Comparison of ENCODE assay signal across 14 mouse cellular contexts in the genomic region with DNA sequence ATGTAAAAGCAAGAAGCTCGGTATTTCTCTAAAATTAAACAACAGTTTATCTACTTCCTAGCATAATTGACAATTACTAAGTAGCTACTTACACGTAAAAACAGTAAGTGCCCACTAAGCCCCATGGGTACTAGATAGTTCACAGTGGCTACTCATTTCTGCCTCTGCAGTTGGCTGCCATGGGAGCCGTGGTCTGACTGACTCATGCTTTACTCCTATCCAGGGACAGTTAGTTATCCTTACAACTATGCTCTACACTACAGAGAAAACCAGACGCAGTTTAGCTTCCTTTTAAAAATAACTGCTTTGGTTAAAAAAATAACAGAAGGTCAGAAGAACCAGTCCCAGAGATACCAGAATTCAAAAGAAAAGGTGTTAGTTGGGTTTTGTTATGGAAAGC. TPM values are rescaled to one million over a fixed set of nuclear protein-coding genes. Genes with fewer than 3 reads are reported as not detected.
A peak's percentile ranks its signal among the peaks of the same experiment; 100 is the strongest.
DNase-seq lines count a peak whose midpoint lies in the region; ATAC-seq and TF ChIP-seq lines count a peak whose summit lies in the region.
"Had no signal": no experiment of that assay in that cellular context is flagged by ENCODE, and none has a peak within 500 bp of the region (broad histone marks: within the 10 kb centered on the region; RNA-seq: fewer than 3 reads in every experiment).

No protein-coding gene starts in this region.

- TF ChIP-seq EP300 in CH12.LX (IDR thresholded peaks at IDR 0.05; ENCODE audit: low read length): no peak

- peak overlapping the region; percentile 43; the same call in 1 of the 2 replicates for H3K27ac ChIP-seq in layer of hippocampus, adult 2 months
- no peak overlapping the region for H3K27ac ChIP-seq in CH12.LX (ENCODE audit: insufficient read depth, low read depth)
- H3K27ac ChIP-seq: embryonic facial prominence, embryonic 13.5 days; embryonic facial prominence, embryonic 15.5 days; forebrain, embryonic 13.5 days; forebrain, embryonic 15.5 days had no signal

- H3K9me3 ChIP-seq in CH12.LX (replicated peaks; ENCODE audit: low read length): no peaks in the 10 kb centered on the region
- H3K9me3 ChIP-seq: embryonic facial prominence, embryonic 13.5 days; embryonic facial prominence, embryonic 15.5 days; forebrain, embryonic 13.5 days; forebrain, embryonic 15.5 days had no signal

- CTCF ChIA-PET in Patski (lab: Charles Lee): interaction anchor here (0.9 to 2.7 kb wide), 9 partner anchors 10 to 395 kb away, joined by 3 to 11 read pairs (median 3); no protein-coding TSS in a partner anchor

- no peak for TF ChIP-seq POLR2A in CH12.LX (IDR thresholded peaks at IDR 0.05; ENCODE audit: low read depth, low read length)

- H3K36me3 ChIP-seq in CH12.LX (replicated peaks in 1 of 2; ENCODE audit: control insufficient read depth in 1 of 2, insufficient read depth in 1 of 2, low read length in 1 of 2): peaks cover 0 to 11% of the 10 kb centered on the region in 2 experiments

- peak; percentile 75 for ATAC-seq in Patski

- H3K4me3 ChIP-seq in layer of hippocampus, adult 2 months: no peak overlapping the region
- no peak overlapping the region for H3K4me3 ChIP-seq in CH12.LX (replicated peaks in 1 of 3; ENCODE audit: low read depth in 2 of 3, low read length in 2 of 3, poor library complexity in 1 of 3)
- H3K4me3 ChIP-seq: embryonic facial prominence, embryonic 13.5 days; embryonic facial prominence, embryonic 15.5 days; forebrain, embryonic 13.5 days; forebrain, embryonic 15.5 days had no signal

- in situ Hi-C loops in CH12.LX (cut with MboI; ENCODE audit: low pct_ligation_motif_present, low pct_unique_long_range_greater_than_20kb, low sequenced_read_pairs) (no loop called here), Patski (cut with MboI; ENCODE audit: low pct_unique_long_range_greater_than_20kb) (no loop called here)

- no peak overlapping the region for H3K9ac ChIP-seq in CH12.LX (ENCODE audit: insufficient read depth, low read depth)
- H3K9ac ChIP-seq: embryonic facial prominence, embryonic 13.5 days; embryonic facial prominence, embryonic 15.5 days; forebrain, embryonic 13.5 days; forebrain, embryonic 15.5 days; forebrain, postnatal 0 days had no signal

- H3K4me2 ChIP-seq in CH12.LX (ENCODE audit: insufficient read depth, low read depth, poor library complexity, severe bottlenecking): no peak overlapping the region
- H3K4me2 ChIP-seq: embryonic facial prominence, embryonic 13.5 days; embryonic facial prominence, embryonic 15.5 days; forebrain, embryonic 13.5 days; forebrain, embryonic 15.5 days had no signal

- no peak for TF ChIP-seq RAD21 in CH12.LX (IDR thresholded peaks at IDR 0.05; ENCODE audit: low read depth, low read length)

- no peak for TF ChIP-seq CTCF in layer of hippocampus, adult 2 months (conservative IDR thresholded peaks at IDR 0.05)
- TF ChIP-seq CTCF in CH12.LX (conservative IDR thresholded peaks at IDR 0.05 in 1 of 2, IDR thresholded peaks at IDR 0.05 in 1 of 2; ENCODE audit: low read depth in 2 of 2, low read length in 2 of 2): no peak
- no peak for TF ChIP-seq CTCF in Patski (IDR thresholded peaks at IDR 0.05)

- peaks cover 0 to 21% of the 10 kb centered on the region in 2 experiments; a peak in 3 of 4 replicates for H3K4me1 ChIP-seq in CH12.LX (ENCODE audit: control insufficient read depth in 1 of 2, insufficient read depth in 2 of 2)
- H3K4me1 ChIP-seq: embryonic facial prominence, embryonic 13.5 days; embryonic facial prominence, embryonic 15.5 days; forebrain, embryonic 13.5 days; forebrain, embryonic 15.5 days had no signal

- no peak for DNase-seq in layer of hippocampus, adult 2 months (ENCODE audit: low spot score in 2 of 2)
- DNase-seq in layer of hippocampus, postnatal 14 days (ENCODE audit: low spot score in 2 of 2): no peak
- DNase-seq in CH12.LX (ENCODE audit: extremely low read depth) (peak; percentile 12), Patski (ENCODE audit: low read depth, low spot score) (no peak)
- DNase-seq in urinary bladder, postnatal 25 days (ENCODE audit: low spot score): no peak
- no peak for DNase-seq in urinary bladder, postnatal 10 days (ENCODE audit: low spot score)
- no peak for DNase-seq in thymus, postnatal 0 days (ENCODE audit: low spot score)

- H3K79me2 ChIP-seq in CH12.LX (replicated peaks; ENCODE audit: control insufficient read depth, extremely low read depth, insufficient read depth, poor library complexity, severe bottlenecking): no peaks in the 10 kb centered on the region

- POLR2A ChIA-PET in Patski (lab: Charles Lee): no interaction called here

- dilution Hi-C loops in CH12.LX (cut with MboI; ENCODE audit: extremely low pct_ligation_motif_present, extremely low pct_unique_long_range_greater_than_20kb, low sequenced_read_pairs): no loop called here

- no peaks in the 10 kb centered on the region for H3K27me3 ChIP-seq in CH12.LX (replicated peaks)
- no peaks in the 10 kb centered on the region for H3K27me3 ChIP-seq in Patski
- H3K27me3 ChIP-seq: embryonic facial prominence, embryonic 13.5 days; embryonic facial prominence, embryonic 15.5 days; forebrain, embryonic 13.5 days; forebrain, embryonic 15.5 days had no signal

TF ChIP-seq in CH12.LX, 34 proteins besides CTCF, POLR2A, EP300 and RAD21:
- TF ChIP-seq NELFE (IDR thresholded peaks at IDR 0.05; ENCODE audit: low read depth, low read length) (no peak), RCOR1 (conservative IDR thresholded peaks at IDR 0.05; ENCODE audit: low read depth, low read length) (no peak), MAFK (IDR thresholded peaks at IDR 0.05; ENCODE audit: insufficient replicate concordance, low read length) (no peak), SIN3A (IDR thresholded peaks at IDR 0.05; ENCODE audit: low read length) (no peak), ZKSCAN1 (IDR thresholded peaks at IDR 0.05; ENCODE audit: borderline replicate concordance, low read depth, low read length) (no peak), USF1 (IDR thresholded peaks at IDR 0.05; ENCODE audit: low read depth, low read length) (no peak), JUN (IDR thresholded peaks at IDR 0.05; ENCODE audit: insufficient read depth, low read depth, low read length) (no peak), KAT2A (IDR thresholded peaks at IDR 0.05; ENCODE audit: insufficient replicate concordance, low read length) (no peak), JUND (conservative IDR thresholded peaks at IDR 0.05; ENCODE audit: low read depth, low read length) (no peak), GABPA (IDR thresholded peaks at IDR 0.05; ENCODE audit: insufficient replicate concordance, low read depth, low read length) (no peak), USF2 (conservative IDR thresholded peaks at IDR 0.05; ENCODE audit: low read depth, low read length) (no peak), CHD1 (IDR thresholded peaks at IDR 0.05; ENCODE audit: low read depth, low read length) (no peak), CHD2 (IDR thresholded peaks at IDR 0.05; ENCODE audit: low read length) (no peak)

RNA-seq across cellular contexts. Expression of a gene that starts 44.1 kb away (rescaled TPM):
- 10 to 100 TPM; 14.0 to 16.3 TPM for total RNA-seq in layer of hippocampus, adult 2 months (2021)
- 10 to 100 TPM; 13.3 to 15.5 TPM for total RNA-seq in layer of hippocampus, postnatal 14 days (2021)
- total RNA-seq in CH12.LX (2012; rRNA removed) (0.63 and 0.76 TPM in 2 replicates), CH12.LX (2014; rRNA removed) (1.9 and 2.0 TPM in 2 replicates)
- polyA plus RNA-seq in CH12.LX (2012; ENCODE audit: insufficient read length, low read depth) (1.1 and 1.2 TPM in 2 replicates), Patski (2021) (0.04 TPM)
- polyA plus RNA-seq in thymus, postnatal 0 days (2015; fragmentation: Nextera tagmentation; extraction: Ambion mirVana): 0.32 and 0.36 TPM in 2 replicates
- total RNA-seq: adrenal gland, postnatal 25 days; common myeloid progenitor, adult 5-6 weeks had no signal

Comparison
In these comparisons a context has a peak if more than half of its experiments do, and no peak if none do; other contexts are left out.
1. RNA of a gene that starts 44.1 kb away (total RNA-seq): 14.0 to 16.3 TPM in layer of hippocampus, adult 2 months and 13.3 to 15.5 TPM in layer of hippocampus, postnatal 14 days; 0.63 to 2.0 TPM in CH12.LX; every median in the first group is over 4 times any median in the second.